Mouse (Mus musculus): ENCODE data around the gene Tdo2.

The Tdo2 gene

DNA sequence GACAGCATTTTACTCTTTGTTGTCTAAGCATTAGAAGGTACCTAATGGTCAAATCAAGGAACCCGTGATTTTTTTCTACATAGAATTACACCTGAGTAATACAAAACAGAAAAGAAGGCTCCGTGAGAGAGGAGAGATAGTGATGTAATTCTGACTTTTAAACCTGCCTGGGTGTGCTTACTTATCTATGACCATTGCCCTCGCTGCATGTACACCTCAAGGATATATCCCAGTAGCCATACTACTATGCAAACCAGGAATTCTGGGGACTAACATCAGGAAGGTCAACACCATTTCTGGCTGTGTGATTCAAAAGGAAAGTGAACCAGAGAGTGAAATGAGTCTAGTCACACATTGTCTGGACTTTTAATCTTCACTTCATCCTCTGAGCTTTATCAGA is 33.7 kb downstream of the Tdo2 start:
- DNase-seq: no peak

DNA sequence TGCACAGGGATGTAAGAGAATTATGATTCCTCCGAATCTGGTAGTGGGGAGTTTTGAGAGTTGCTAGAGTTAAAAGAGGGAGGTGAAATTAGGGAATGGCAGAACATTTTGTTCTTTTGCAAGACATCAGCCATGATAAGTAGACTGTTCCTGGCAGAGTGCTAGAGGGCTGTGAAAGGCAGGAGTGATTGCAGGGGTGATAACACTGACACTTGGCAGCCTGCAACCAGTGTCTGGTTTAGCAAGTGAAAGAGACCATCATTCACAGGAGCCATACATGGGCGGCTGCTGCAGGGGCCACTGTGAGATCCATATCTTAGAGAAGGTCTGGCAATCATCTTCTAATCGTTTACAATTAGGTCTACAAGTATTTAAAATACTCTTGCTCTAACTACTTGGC is 37.1 kb downstream of the Tdo2 start:
- peak in 1 of 2 experiments; percentile 36 for DNase-seq

DNA sequence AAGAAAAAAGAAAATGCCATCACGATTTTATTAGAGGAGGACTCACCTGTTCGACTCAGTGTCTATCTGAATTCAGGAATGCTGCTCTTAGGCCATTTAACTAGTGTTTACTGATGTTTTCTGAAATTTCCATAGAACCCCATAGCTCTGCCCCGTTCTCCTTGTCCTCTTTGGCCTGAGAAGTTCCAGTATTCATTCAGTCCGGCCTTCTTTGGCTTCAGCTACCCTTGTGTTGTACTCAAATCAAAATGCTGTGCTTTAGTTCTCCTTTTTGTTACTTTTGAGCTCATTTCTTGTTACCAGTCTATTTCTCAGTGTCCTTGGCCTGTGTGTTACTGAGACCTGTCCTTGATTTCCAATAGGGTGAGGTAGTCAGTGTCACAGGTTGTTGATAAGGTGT is 42.7 kb downstream of the Tdo2 start:
- no peak for DNase-seq

DNA sequence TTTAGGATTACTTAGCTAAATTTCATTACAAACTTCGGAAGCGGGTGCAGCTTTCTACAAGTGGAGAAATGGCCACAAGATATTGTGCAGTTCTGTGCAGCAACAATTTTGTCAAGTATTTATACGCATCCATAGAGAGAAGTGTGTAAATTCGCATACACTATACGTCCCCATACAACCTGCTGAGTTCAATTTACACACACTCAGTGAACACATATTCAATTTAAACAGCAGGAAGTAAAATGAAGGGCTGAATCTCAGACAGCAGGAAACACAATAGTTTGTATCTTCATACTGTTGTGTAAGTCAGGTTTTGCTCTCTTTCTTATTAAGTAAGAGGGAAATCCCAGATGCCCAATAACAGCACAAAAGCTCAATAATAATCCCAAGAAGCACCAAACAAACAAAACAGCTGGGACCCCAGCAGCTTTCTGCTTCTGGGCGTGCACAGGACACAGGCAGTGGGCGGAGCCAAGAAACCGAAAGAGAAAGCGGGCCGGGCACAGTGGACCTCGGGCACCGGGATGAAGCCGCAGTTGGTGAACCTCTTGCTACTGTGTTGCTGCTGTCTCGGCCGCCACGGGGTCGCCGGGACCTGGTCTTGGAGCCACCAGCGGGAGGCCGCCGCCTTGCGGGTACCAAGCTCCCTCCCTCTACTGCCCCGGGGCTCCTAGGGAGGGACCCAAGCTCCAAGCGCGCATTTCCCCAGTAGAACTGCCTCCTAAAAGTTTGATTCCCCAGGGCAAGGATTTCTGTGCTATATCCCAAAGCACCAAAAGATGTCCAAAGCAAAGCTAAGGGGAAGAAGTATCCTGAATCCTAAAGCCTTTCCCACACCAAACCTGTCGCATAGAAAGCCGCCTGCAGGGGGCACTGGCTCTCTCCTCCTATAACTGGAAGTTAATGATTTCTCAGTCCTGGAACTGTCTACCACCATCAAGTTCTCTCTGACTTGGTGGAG is 43.6 kb downstream of the Tdo2 start, which contains the start of gene Ctso:
TSS of gene Ctso (plus strand) at position 461 of the 961 bp plus-strand sequence.
- DNase-seq: peak; percentile 92 to 94

DNA sequence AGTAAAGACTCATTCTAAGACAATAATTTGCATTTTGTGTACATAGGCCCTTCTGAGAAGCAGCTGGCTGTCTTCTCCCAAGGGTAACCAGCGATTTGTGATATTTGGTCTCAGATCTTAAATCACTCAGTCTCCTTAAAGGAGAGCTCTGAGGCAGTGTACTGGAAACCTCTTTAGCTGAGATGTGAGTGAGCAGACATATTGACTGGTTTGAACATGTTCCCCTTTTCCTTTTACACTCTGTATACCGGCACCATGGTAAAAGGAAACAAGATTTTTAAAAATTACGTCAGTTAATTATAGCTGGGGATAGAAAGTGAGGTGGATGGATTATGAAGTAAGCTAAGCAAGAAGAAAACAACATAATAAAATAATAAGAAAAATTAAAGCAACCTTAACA is 44.3 kb downstream of the Tdo2 start:
- DNase-seq: no peak

DNA sequence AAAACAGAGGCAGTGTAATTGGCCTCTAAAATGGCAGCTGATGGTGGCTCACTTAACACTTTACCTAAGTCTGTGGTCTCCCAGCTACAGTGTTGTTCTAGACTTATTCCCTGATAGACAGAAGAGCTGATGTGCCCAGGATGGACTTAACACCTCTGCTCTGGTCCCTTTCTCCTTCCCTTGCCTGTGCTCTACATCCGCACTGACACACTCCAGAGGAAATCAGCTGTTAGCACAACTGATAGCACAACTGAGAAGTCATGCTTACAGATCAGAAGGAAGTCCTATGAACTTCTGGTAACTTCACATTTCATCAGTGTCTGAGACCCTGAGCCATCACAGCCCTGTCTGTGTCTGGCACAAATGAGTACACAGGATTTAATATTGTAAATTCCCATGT is 46.9 kb downstream of the Tdo2 start:
- DNase-seq: no peak

DNA sequence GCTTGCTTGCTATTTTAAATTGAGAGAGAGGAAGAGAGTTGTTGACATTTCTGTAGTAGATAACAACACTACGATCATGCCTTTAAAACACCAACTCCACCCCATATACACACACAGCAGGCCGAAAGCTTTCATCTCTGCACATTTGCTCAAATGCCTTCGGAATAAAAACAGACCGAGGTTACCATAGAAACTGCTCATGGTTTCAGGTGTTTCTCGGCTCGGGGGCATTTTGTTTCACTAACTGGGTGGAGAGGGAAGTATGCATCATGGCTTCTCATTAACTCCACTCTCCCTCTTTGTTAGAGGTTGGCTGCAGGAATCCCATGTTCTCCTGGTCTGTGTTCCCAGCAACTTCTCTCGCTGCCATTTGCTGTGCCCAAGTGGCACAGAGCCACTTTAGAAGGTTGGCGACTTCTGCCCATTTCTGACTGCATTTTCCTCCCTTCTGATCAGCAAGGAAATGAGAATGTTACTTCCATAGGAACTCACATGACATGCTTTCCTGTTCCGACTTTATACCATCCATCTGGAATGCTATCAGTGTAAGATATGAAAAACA is 49.2 kb downstream of the Tdo2 start:
- DNase-seq: no peak

DNA sequence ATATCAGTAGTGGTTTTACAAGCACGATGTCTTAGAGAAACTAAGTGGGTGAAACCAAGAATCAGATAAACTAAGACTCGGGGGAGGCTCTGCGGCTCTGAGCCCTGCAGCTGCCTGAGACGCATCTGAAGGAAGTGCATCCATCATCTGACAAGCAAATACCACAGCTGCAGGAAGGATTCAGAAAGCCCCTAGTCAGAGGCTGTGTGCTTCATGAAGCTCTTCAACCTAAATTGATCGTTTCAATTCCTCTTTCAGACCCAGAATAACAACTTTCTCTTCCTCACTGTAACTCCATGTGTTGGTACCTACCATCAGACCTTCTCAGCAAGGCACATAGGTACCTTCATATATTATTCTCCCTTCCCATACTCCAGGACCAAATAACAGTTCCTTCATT is 50.1 kb downstream of the Tdo2 start:
- no peak for DNase-seq

DNA sequence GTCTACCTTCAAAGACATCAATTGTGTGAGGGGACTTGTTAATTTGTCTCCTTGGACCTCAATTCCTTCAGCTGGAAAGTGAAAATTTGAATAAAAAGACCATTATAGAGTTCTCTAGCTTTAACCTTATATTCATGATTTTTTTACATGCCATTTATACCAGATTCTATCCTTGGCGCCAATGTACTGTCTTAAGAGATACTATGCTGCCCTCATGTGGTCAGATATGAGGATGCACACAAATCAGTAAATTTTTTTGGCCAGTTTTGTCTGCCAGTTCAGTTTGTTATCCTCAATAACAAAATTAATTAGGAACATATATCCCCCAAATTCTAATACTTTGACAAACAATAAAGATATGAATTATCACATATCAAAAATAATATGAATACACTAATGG is 51.1 kb downstream of the Tdo2 start:
- peak; percentile 34 to 54 for DNase-seq

DNA sequence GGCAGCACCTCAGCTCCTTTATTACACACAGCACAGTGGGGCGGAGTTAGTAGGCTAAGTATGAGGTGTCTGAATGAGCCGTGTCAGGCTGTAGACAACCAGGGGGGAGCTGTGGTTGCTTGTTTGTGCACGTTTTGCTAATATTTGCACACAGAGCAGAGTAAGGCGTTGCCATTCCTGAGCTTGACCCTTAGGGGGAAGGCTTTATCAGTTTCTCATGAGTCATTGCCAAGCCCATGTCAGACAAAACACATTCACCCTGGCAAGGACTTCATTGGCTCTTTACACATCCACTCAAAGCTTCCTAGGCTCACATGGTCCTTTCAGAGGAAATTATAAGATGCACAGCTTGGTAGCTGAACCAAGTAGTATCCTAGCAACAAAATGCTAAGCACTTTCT is 53.1 kb downstream of the Tdo2 start:
- DNase-seq: no peak

DNA sequence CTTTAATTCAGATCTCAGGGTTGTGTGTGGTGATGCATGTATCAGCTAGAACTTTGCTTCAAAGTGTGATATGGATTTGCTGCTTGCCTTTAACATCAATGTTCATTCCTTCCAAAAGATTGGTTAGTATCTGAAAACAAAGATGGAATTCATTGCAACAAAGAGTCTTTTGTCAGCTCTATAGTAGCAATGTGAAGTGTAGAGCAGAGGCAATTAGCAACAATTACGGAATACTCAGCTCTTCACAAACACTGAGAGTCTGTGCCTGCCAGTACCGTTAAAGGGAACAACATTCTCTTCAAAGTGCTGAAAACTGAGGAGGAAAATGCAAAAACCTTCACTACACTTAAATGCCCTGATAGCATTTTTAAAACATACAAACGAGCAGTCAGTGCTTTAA is 56.3 kb downstream of the Tdo2 start:
- no peak for DNase-seq

DNA sequence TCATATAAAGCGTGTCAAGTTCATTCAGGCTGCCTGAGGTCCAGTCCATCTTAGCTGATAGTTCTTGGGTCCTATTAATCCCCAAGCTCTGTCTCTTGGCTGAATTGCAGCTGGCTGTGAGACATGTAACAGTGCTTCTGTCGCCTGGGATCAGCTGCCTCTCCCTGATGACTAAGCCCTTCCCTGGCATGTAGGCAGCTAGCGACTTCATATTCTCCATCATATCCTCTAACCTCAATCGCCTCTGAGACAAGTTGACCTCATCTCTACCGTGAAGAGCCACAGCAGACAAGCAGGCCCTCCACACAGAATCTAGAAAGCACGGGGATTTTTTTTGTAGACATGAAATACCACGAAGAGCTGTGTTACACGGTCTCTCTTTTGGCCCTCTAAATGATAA is 57.8 kb downstream of the Tdo2 start:
- no peak for DNase-seq

DNA sequence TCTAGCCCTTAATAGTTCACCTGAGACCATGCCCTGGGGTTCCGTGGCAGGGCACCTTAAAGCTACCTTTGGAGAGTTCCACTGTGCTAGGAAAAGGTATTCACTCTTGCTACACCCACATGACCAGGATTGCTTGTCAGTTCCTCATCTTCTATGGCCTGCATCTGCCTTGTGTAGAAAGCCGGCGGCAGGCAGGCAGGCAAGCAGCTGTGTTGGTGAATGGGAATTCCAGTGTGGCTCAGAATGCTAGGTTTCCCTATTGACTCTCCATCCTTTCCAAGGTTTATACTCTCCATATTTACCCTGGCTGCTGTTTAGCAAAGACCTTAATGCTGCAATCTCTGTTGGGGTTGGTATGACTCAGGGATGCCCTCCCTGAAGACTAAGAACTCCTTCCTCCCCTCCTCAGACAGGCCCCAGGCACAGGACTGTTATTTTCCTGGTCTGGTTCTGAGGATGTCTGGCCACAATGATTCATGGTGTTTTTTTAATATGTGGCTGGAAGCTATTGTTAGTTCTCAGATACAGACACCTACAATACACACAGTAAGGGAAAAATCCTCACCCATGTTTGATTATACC is 58.6 kb downstream of the Tdo2 start:
- no peak for DNase-seq

DNA sequence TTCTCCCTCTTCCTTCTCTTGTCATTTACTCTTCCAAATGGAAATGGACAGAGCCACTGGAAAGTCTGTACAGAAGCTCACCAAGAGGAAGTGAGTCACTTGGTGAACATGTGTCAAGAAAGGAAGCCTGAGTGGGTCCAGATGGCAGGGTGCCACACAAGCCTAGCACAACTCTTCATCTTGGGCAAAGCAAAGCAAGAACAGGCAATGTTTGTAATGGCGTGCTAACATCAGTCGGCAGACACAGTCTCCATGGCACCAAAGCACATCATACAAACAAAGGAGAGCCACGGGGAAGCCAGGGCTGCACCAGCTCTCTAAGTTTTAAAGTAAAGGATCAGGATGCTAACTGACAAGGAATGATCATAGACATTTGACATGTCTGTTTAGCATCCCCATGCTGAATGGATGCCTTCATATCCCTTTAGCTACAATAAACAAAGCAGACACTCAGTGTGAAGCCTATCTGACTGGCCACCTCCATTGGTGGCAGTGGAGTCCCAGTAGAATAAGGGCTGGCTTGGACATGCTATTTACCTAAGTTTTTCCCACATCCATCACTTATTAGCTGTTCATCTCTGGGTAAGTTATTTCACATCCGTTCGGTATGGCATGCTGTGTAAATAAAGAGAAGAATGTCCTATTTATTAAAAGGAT is 59.8 kb downstream of the Tdo2 start:
- no peak for DNase-seq

DNA sequence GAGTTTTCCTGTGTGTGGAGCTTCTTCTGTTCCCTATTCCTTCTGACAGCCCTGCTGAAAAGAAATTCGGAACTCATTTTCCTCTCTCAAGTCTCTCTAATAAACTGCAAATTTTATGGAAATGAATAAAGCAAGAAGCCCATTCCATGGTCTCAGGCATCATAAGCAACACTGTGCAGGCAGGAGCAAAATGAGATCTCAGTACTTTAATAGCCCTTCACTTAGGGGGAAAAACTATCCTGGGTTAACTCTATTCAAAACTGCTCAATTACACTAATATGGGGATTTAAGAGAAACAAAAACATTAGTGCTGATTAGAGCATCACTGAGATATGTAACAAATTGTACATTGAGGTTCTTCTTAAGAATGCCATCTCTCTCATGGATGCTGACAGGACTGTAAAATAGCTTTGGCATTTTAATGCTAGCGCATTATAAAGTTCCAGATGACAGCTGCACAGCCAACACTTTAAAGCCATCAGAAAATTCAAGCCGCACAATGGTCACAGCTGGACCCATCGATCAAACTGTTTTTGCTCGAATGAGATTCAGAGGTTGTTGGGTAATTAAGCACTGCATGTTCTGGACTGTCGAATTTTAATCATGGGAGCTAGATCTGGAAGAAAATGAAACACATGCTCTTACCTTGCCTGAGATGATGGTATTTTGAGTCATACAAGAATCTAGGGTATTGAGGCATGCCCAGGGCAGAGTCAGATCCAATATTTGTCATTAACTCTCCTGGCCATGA is 65.5 kb downstream of the Tdo2 start:
- no peak for DNase-seq

Data from kidney, postnatal 25 days (tissue).